Mouse (Mus musculus) CD4-positive, CD25-positive, alpha-beta regulatory T cell, adult 2 months (primary cell): ENCODE measurements around the gene Plxnb3.
"Not testable (repeated sequence)": the region's sequence is repeated elsewhere in the genome, so short reads cannot be mapped to it uniquely, and the experiment has no call there.

Experiments used
- DNase-seq: peaks from one replicate; pipeline ENCODE4 v3.0.0-alpha.2; 2012; ENCODE audit warnings: low read depth, low spot score

The Plxnb3 gene

DNA sequence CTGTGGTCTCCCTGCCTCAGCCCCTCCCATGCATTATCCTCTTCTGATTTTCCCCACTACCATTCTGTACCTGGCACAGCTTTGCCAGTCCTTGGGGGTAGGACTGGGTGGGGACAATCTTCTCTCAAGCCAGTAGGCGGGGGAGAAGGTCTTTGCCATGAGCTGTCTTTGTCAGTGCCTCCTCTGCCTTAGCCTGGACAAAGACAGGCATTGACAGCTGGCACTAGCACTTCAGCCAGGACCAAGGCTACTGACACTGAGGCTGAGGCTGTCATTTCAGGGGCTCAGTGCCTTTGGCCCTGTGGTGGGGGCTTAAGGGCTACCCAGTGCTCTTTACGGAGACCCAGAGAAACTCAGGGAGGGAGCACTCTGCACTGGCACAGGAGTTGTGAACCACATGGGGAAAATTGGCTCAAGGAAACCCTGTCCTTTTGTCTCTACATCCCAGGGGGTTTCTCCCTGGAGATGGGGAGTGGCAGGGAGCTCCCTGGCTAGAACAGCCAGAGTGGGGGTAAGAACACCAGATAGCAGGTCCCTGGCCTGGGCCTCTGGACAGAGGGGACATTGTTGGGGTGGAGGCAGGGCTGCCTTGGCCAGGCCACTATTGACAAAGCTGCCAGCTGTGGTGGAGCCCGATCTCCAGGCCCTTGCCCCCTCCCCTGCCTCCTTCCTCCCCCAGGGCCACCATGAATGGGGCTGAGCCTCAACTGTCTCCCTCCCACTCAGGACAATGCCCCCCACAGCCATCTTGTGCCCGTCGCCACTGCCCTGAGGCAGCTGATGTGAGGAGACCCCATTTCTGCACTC, at the start of gene Plxnb3:
Plxnb3 (plus strand) TSS at position 757 of the 807 bp plus-strand sequence.
- DNase-seq = no peak

DNA sequence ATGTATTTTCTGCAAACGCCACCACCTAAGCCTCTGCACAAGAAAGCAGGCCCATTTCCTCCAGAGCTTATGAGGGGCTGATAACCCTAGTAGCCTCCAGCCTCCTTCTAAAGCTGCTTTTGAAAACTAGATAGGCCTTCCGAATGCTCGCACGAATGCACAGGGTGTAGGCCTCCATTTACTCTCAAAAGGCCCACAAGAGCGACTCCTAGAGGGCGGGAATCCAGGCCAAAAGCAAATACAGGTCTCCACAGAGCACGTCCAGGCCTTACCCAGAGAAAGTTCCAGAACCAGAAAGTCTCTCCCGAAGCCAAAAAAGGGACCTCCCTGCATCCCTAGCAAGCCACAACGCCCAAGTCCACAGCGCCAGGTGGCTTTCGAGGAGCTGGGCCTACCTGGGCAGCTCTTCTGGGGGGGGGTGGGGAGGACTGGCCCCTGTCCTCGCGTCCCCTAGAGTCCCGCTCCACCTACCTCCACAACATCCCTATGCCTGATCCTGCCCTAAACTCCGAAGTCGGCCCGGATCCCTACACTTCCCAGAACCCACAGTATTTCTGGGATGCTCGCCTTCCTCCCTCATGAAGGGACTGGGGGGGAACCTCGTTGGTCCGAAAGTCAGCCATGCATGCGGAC, 41.3 kb upstream of the Plxnb3 start:
- DNase-seq = peak; percentile 65

DNA sequence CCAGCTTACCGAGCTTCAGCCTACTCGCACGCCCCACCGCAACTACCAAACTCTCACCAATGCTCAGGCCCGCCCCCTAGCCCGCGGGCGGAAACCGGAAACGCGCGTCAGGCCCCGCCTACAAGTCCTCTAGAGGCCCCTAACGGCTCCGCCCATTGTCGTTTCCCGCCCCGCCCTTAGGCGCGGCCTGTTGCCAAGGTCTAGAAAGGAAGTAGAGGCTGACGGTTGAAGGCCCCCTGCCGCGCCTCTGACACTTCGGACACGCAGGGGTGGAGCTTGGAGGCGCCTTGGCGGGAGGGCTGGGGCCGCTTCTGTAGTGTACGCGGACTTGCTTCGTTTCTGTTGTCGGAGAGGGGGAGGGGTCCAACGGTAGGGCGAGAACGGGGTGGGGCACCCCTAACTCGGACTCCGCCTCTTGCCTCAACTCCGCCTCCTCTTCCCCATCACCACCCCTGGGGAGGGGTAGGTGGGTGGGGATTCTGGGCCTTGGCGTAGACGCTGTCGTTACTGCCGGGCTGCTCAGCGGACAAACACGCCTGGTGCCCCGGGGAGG, 40.7 kb upstream of the Plxnb3 start, which contains the start of the genes Bcap31 and Abcd1:
Bcap31 (minus strand) TSS at position 67 of the 553 bp plus-strand sequence.
Abcd1 (plus strand) TSS at position 489 of the 553 bp plus-strand sequence.
- DNase-seq = peak; percentile 97

DNA sequence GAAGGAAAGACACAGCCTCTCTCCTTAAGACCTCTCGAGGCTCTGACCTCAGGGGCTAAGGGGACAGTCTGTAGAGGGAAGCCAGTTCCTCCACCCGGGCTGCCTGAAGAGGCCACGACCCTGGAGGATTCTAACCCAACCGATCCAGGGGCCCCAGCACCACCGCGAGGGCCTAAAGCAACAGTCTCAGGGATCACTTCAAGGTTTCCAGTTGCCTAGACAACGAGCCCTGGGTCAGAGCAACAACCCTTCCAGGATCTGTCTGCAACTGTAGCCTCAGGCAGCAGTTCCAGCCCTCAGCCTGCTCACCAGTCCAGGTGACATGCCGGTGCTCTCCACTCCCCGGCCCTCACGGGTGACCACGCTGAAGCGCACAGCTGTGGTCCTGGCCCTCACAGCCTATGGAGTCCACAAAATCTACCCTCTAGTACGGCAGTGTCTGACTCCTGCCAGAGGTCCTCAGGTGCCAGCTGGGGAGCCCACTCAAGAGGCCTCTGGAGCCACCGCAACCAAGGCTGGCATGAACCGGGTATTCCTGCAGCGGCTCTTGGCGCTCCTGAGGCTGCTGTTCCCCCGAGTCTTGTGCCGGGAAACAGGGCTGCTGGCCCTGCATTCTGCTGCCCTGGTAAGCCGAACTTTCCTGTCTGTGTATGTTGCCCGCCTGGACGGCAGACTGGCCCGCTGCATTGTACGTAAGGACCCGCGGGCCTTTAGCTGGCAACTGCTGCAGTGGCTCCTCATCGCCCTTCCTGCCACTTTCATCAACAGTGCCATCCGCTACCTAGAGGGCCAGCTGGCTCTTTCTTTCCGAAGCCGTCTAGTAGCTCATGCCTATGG, 40.0 kb upstream of the Plxnb3 start:
- peak; percentile 32 for DNase-seq

DNA sequence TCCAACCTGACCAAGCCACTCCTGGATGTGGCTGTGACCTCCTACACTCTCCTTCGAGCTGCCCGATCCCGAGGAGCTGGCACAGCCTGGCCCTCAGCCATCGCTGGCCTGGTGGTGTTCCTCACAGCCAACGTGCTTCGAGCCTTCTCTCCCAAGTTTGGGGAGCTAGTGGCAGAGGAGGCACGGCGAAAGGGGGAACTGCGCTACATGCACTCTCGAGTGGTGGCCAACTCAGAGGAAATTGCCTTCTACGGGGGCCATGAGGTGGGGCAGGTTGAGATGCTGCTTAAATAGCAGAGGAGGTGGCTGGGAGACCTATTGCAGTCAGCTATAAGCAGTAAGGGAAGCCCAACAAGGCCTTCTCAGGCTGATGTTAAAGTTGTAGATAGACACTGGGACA, 39.2 kb upstream of the Plxnb3 start:
- peak; percentile 40 for DNase-seq

DNA sequence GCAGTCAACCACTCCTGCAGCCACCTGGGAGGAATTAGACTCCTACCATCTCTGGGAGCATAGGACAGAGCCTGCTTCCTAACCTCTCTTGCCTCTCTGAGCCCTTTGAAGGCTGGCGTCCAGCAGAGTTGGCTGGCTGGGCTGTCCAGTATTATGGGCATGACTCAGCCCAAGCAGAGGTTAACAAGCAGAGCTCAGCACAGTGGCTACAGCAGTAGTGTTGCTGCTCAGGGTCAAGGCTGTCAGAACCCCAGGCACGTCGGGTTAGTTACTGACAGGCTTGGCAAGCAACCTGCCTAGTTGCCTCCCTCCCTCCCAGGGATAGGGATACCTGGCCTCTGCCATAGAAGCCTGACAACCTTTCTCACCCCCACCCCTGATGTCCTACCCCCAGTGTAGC, 38.6 kb upstream of the Plxnb3 start:
- no peak for DNase-seq

DNA sequence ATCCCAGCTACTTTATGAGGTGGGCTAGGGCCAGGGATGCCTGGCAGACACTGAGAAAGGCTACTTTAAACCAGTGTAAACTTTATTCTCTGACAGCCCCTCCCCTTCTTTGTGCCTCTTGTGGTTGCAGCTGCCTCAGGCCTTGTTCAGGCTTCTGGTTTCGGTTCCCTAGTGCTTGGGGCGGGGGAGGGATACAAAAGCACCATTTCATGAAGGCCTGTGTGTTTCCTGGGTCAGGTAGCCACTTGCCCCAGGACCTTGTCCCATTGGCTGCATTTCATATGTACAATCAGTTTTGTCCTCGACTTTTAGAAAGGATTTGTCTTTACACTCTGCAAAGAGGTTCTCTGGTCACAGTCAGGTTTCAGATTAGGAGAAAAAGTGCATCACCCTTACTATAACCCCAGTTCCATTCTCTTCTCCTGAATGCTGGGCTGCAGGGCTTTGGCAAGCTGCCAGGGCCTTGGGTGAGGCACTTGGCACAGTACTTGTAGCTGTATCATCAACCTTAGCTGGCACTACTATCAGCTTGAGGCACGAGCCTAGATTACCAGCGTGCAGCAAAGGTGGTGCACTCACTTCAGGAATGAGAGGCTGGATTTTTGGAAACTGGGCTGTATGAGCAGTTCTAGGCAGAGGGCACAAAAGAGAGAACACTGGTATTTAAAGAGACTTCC, 38.1 kb upstream of the Plxnb3 start:
- DNase-seq = peak; percentile 58

DNA sequence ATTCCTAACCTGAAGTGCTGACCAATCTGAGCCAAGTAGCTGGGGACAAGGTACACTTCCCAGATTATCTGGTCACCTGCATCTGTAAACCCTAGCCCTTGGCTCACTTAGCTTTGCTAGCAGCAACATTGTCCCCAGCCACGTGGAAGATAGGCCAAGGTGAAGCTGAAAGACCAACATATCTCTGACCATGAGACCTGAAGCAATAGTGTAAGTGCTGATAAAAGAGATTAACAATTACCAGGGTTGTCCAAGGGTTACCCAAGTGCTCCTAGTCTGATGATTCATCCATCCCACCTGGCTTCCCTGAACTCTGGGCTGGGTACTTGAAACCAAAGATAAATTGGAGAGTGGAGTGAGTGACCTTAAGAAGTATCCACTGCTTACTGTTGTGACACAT, 26.0 kb upstream of the Plxnb3 start:
- DNase-seq = no peak

DNA sequence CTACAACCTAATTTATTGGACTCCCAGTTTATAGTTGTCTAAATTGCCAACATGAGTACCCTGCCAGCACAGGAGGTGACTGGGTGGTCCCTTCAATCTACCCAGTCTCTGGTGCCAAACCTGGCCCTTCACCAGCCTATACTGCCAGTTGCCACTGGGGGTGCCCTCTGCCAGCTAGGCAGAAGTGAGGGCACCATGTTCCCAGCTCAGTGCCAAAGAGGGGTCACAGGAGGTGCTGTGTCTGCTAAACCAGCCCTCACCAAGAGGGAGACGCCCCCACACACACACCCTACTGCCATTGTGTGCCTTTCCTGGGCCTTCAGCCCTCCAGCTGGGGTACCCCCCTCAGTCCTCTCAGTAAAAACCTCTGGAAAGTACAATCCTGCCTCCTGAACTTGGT, 18.7 kb upstream of the Plxnb3 start:
- peak; percentile 13 for DNase-seq

DNA sequence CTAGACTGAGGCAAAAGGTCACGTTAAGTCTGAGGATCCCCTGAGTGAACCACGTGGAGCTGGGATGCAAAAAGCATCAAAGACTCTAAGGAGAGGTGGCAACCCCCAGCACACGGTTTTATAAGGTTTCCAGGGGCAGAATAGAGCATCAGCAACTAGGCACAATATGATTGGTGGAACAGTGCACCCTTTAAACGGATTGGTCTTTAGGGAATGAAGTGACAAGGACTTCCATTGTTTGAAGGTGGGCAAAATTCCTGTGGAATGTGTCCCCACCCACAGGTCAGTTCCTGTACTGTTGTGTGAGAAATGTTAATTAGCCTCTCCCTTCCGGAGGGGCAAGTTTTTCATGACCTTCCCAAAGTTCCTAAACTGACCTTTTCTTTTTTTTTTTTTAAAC, 17.7 kb upstream of the Plxnb3 start:
- DNase-seq = no peak

DNA sequence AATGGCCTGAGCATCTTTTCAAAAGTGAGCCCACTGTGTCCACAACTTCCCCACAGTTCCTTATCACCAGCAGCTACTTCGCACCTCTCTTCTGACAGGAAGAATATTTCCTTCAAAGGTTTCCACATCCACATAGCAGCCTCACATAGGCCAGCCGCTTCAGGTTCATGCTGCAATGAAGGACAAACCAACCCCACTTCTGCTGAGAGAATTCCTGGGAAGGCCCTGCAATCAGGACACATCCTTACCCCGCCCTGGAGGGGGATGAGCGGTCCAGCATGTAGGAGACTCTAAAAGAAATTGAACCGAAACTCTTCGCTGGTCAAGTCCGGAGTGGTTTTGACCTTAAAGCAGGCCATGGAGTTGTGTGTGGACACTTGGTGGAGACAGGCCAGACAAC, 17.0 kb upstream of the Plxnb3 start:
- DNase-seq = not testable (repeated sequence)

DNA sequence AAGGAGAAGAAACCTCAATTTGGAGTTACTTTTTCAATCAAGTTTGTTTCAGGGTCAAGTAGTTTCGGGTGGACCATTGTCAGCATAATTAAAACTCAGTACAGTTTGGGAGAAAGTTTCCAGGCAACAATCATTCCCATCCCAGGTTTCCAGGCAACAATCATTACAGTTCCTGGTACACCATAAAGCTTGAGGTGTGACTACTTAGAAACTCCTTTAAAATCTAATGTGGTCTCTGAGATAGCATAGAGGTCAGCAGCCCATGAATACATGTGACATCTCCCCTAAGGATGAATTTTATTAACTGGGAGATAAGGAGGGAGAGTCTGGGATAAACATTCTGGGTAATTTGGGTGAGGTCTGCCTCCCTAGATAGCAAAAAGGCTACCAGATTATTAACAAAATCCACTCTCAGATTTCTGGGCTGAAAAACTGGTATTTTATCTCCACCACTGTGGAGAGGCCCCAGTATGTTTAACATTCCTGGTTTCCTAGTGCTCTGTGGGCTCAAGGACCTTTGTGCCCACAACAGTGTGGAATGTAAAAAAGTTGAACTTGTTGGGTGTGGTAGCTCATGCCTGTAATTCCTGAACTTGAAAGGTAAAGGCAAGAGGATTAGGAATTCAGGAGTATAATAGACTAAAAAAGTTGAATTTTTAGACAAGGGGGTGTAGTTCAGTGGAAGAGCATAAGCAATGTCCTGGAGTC, 12.0 kb upstream of the Plxnb3 start:
- DNase-seq = no peak

DNA sequence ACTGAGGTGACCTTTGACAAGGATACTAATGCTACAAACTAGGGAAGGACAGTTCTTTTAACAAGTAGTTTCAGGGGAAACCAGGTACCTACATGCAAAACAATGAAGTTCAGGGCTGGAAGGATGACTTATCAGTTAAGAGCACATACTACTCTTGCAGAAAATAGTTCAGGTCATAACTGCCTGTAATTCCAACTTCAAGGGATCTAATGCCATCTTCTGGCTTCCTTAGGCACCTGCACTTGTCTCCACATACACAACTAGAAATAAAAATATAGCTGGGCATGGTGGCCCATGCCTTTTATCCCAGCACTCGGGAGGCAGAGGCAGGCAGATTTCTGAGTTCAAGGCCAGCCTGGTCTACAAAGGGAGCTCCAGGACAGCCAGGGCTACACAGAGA, 7.9 kb upstream of the Plxnb3 start:
- peak; percentile 16 for DNase-seq

DNA sequence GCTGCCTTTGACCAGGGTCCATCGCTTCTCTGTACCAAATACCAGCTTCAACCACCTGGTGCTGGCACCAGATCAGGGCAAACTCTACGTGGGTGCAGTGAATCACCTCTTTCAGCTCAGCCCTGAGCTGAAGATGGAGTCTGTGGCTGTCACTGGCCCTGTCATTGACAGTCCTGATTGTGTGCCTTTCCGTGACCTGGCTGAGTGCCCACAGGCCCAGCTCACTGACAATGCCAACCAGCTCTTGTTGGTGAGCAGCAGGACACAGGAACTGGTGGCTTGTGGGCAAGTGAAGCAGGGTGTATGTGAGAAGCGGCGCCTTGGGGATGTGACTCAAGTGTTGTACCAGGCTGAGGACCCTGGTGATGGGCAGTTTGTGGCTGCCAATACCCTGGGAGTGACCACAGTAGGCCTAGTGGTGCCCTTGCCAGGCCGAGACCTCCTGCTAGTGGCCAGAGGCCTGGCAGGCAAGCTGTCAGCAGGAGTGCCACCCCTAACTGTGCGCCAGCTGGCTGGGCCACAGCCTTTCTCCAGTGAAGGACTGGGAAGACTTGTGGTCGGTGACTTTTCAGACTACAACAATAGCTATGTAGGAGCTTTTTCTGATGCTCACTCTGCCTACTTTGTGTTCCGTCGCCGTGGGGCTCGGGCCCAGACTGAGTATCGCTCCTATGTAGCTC, 1.9 kb downstream of the Plxnb3 start:
- no peak for DNase-seq

DNA sequence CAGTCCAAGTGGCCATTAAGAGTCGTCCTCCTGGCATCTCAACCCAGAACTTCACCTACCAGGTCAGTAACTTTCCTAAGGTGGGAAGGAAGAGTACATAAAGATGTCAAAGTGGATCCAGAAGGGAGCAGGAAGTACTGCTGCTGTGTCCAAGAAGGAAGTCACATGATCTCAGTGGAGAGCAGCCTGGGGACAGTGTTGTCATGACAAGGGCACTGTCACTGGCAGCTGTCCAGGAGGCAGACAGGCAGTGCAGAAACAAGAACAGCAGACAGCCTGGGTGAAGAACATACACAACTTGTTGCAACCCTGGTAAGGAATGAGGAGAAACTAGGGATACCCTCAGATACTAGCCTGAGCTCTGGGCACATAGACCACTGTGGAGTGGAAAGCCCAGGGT, 8.4 kb downstream of the Plxnb3 start:
- no peak for DNase-seq

DNA sequence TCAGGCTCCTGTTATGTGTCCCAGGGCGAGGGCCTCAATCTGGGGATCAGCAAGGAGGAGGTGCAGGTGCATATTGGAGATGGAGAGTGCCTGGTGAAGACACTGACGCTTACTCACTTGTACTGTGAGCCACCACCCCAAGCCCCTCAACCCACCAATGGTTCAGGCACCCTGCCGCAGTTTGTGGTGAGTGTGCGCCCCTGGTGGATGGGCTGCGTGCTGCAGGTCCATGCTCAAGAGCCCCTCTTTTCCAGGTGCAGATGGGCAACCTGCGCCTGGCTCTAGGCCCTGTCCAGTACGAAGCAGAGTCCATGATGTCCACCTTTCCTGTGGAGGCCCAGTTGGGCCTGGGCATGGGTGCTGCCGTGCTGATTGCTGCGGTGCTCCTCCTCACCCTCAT, 10.4 kb downstream of the Plxnb3 start:
- DNase-seq = peak; percentile 38

DNA sequence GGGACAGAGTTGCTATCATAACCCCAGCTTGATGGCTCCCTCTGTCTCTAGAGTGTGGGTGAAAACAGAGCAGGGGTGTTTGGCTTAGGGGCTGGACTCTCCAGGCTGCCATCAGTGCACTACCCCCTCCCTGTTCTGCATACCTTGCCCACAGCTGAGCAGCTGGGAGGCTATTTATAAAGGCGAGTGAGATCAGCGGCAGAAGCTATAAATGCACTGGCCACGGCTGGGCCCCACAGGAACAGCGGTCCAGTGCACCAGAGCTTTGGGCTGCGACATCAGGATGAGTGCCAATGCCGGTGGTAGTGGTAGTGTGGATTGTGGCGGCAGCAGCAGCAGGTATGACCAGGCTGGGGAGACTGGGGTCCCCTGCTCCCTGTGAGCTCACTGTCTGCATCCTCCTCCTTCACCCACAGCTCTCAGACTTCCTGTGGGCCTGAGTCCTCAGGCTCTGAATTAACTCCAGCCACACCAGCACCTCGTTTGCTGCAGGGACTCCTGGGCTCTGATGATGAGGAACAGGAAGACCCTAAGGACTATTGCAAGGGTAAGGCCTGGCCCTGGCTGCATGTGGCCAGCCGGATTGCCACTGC, 17.4 kb downstream of the Plxnb3 start, which contains the start of gene Srpk3:
Srpk3 (plus strand) TSS at position 238 of the 593 bp plus-strand sequence.
- no peak for DNase-seq

DNA sequence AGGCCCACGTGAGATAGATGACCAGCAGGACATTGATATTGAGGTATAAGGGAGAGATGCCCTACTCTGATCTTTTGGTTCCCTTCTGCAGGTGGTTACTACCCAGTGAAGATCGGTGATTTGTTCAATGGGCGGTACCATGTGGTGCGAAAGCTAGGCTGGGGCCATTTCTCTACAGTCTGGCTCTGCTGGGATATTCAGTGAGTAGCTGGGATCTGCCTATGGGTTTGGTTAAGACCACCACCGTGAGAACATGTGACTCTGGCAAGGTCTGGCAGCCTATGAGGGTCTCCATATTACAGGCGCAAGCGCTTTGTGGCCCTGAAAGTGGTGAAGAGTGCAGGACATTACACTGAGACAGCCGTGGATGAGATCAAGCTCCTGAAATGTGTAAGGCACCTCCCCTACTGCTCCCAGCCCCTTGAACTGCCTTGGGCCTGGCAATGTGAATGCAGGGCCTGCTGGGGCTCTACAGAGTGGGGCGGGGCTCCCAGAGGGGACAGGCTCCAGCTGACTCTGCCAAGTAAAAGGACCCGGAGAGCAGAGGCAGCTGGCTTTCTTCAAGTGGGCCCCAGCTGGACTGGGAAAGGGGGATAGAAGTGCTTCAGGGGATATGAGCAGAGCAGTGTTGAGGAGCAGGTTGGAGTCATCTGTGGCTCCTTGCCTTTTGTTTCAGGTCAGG, 18.1 kb downstream of the Plxnb3 start:
- no peak for DNase-seq

DNA sequence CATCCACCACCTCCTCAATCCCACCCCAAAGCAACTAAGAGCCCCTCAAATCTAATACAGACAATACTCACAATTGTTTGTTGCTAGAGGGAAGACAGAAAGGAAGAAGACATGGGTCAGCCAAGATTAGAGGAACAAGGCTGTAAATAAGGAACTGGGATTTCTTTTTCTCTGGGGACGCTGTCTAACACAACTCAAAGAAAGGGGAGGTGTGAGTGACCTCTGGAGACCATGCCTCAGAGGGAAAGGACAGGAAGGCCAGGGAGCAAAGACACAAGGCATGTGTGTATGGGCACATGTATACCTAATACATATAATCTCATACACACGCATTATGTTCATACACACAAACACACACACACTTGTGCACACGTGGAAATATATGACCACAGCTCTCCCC, 25.3 kb downstream of the Plxnb3 start:
- no peak for DNase-seq
